Mouse (Mus musculus) MEL (cell line): ENCODE measurements at regions not wholly inside any gene's neighbourhood (a gene's known extent, or its start where the extent isn't known, plus 50 kb on each side); places are given as distances from the start of the nearest gene placed in this dataset.

ENCODE experiments used
- CTCF ChIP-seq, 3 experiments: IDR thresholded peaks in 2 of 3; conservative IDR thresholded peaks in 1 of 3; 2 replicates each; pipeline ENCODE4 v1.5.1; 2011 to 2012; ENCODE audit warnings: low read length in 3 of 3, low read depth in 2 of 3, mild to moderate bottlenecking in 2 of 3, improper control_type of control experiment in 1 of 3, inconsistent platforms in 1 of 3, mixed read lengths in 1 of 3, moderate library complexity in 1 of 3; ENCODE audit not compliant: control insufficient read depth in 1 of 3, insufficient read depth in 1 of 3, poor library complexity in 1 of 3, severe bottlenecking in 1 of 3
- JUND ChIP-seq: IDR thresholded peaks from 2 replicates; pipeline ENCODE4 v1.6.1; 2011; ENCODE audit warnings: low read depth, mild to moderate bottlenecking, improper control_type of control experiment, low read length
- MAFK ChIP-seq: IDR thresholded peaks from 2 replicates; pipeline ENCODE4 v1.6.1; 2011; ENCODE audit warnings: low read depth, mild to moderate bottlenecking, low read length, improper control_type of control experiment, borderline replicate concordance
- MAX ChIP-seq: IDR thresholded peaks from 2 replicates; pipeline ENCODE4 v1.6.1; 2011; ENCODE audit warnings: low read length, improper control_type of control experiment
- MXI1 ChIP-seq: IDR thresholded peaks from 2 replicates; pipeline ENCODE4 v1.6.1; 2011; ENCODE audit warnings: mild to moderate bottlenecking, low read depth, low read length, improper control_type of control experiment
- POLR2A ChIP-seq, 2 experiments: IDR thresholded peaks; 2 replicates each; pipeline ENCODE4 v1.6.1; 2011 to 2012; ENCODE audit warnings: low read length in 2 of 2, mild to moderate bottlenecking in 2 of 2, control low read depth in 1 of 2, improper control_type of control experiment in 1 of 2, low read depth in 1 of 2, moderate library complexity in 1 of 2; ENCODE audit not compliant: control insufficient read depth in 1 of 2, insufficient read depth in 1 of 2, poor library complexity in 1 of 2
- UBTF ChIP-seq: IDR thresholded peaks from 2 replicates; pipeline ENCODE4 v1.6.1; 2012; ENCODE audit warnings: low read depth, mild to moderate bottlenecking, inconsistent platforms, low read length, improper control_type of control experiment, moderate library complexity, borderline replicate concordance; ENCODE audit not compliant: insufficient read depth

GRCm38 (mm10) chr12:25220780-25221106, 123.8 kb upstream of the Id2 start:
- TF ChIP-seq POLR2A (IDR thresholded peaks at IDR 0.05; ENCODE audit: control insufficient read depth in 1 of 2, insufficient read depth in 1 of 2, low read depth in 1 of 2, low read length in 2 of 2, poor library complexity in 1 of 2): no peak
- TF ChIP-seq CTCF (IDR thresholded peaks at IDR 0.05 in 2 of 3, conservative IDR thresholded peaks at IDR 0.05 in 1 of 3; ENCODE audit: control insufficient read depth in 1 of 3, insufficient read depth in 1 of 3, low read depth in 2 of 3, low read length in 3 of 3, poor library complexity in 1 of 3, severe bottlenecking in 1 of 3): no peak
- TF ChIP-seq MAFK: no peak
- TF ChIP-seq JUND: no peak
- no peak for TF ChIP-seq MXI1
- no peak for TF ChIP-seq UBTF
- no peak for TF ChIP-seq MAX
